Comparison of ENCODE assay signal across 1 mouse cellular context in genomic region chr11:77888846-77889245, GRCm38 (mm10).
TF ChIP-seq lines count a peak whose summit lies in the region.

No protein-coding gene starts in this region.

TF ChIP-seq in CH12.LX, 34 proteins besides CTCF, POLR2A, EP300 and RAD21:
- TF ChIP-seq BHLHE40 (IDR thresholded peaks at IDR 0.05; ENCODE audit: low read depth, low read length) (no peak), ETS1 (conservative IDR thresholded peaks at IDR 0.05; ENCODE audit: low read depth, low read length) (no peak), KAT2A (IDR thresholded peaks at IDR 0.05; ENCODE audit: insufficient replicate concordance, low read length) (no peak), JUND (conservative IDR thresholded peaks at IDR 0.05; ENCODE audit: low read depth, low read length) (no peak), NELFE (IDR thresholded peaks at IDR 0.05; ENCODE audit: low read depth, low read length) (no peak), MEF2A (IDR thresholded peaks at IDR 0.05; ENCODE audit: borderline replicate concordance, low read depth, low read length) (no peak)
